Mouse (Mus musculus) kidney, adult 9 months (tissue): ENCODE measurements around the gene Tpt1.

Experiments used
- DNase-seq: peaks from one replicate; pipeline ENCODE4 v3.0.0; 2022

Tpt1 gene

GRCm38 (mm10) chr14:75844111-75844695 lies 690 bp upstream of the Tpt1 start:
- peak; percentile 53 for DNase-seq

- DNase-seq = peak; percentile 91
These were observed 814 bp downstream of the Tpt1 start for GRCm38 (mm10) chr14:75845698-75846115.

DNA sequence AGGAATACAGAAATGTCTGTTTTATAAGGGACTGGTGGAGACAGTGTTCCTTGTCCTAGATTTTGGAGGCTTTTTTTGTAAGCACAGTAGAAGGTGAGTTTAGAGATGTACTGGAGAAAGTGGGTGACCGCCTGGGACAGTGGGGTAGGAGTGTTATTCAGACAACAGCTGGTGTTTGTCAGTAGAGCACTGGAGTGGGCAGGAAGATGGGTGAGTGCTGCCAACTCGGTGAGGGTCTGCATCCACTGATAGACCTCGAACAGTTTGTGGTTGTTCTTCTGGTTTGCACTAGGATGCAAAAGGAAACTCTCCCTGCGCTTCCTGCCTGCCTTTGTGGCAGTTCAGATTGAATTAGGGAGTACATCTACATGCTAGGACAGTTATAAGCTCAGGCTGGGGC lies 2.8 kb downstream of the Tpt1 start:
- no peak for DNase-seq

- no peak for DNase-seq
These were observed 3.6 kb downstream of the Tpt1 start for GRCm38 (mm10) chr14:75848482-75848881.

GRCm38 (mm10) chr14:75849236-75849635 lies 4.3 kb downstream of the Tpt1 start:
- DNase-seq = no peak

DNA sequence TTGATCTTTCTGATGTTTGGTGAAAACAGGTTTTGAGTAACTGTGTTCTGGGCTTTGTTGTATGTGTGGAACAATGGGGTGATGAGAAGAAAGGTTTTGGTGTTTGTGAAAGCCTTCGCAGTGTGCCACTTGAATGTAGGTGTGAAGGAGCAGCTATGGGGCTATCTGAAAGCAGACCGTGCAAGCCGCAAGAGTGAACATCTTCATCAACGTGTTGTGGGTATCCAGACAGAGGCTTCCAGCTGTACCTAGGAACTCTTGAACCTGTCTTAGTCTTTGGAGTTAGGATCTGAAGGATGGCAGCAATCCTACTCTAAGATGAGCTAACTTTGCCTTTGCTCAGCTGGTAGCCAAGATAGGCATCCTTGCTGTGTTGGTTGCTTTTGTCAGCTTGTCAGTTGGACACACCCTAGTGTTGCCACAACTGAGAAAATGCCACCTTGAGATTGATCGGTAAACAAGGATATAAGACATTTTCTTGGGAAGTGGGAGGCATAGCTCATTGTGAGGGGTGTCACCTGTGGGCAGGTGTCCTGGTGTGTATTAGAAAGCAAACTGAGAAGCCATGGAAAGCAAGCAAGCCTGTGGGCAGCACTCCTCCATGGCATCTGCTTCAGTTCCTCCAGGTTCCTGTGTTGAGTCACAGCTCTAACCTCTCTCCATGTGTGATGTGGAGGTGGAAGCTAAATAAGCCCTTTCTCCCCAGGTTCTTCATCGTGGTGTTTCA lies 5.1 kb downstream of the Tpt1 start:
- DNase-seq = no peak

DNA sequence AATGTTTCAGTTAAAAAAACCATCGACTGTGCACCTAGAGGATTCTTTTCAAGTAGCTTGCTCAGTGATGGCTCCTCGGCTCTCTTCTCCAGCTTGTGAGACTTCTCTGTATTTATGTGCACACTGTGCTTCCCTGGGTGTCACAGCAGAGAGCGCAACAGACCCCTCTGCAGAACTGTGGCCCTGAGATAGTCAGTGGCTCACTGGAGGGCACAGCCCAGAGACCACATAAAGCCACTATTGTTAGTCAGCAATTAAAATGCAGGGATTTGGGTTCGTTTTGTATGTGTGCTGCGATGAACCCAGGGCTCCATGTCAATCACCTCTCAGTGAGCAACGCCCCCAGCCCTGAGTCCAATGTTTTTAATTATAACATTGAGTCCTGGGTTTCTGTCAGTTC lies 5.9 kb downstream of the Tpt1 start:
- no peak for DNase-seq

DNA sequence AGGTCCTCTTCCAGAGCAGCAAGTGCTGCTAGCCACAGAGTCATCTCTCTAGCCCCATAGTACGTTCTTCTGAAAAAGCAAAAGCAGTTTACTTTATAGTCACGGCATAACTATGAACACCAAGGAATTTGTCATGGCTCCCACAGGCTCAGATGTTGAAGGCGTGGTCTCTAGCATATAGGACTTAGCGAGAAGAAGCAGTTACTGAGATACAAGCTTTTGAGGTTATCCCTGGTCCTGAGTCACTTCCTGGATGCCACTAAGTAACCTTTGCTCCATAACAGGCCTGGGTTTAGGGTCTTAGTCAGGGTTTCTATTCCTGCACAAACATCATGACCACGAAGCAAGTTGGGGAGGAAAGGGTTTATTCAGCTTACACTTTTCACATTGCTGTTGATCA lies 7.1 kb downstream of the Tpt1 start:
- DNase-seq = no peak

DNA sequence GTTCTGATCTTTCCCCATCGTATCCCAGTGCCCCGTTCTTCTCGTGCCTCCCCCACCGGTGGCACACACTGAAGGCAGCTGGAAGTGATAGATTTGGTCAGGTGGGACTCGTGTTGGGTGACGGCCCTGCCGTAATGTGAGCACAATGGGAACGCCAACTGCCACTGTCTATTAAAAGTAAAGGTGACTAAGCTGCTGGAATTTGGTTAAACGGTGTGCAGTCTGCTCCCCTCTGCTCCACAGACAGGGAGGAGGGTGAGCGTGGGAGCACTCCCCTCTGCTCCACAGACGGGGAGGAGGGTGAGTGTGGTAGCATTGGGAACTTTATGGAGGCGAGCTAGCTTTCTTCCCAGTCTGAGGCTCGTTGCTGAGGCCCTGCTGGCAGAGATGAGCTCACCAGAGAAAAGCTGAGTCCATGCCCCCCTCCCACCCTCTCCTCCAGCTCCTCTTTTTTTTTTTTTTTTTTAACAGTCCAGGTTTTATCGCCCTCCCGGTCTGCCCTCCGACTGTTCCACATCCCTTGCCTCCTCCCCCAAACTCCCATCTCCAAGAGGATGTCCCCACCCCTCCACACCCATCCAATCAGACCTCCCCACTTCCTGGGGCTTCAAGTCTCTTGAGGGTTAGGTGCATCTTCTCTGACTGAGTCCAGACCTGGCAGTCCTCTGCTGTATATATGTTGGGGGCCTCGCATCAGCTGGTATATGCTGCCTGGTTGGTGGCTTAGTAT lies 10.5 kb downstream of the Tpt1 start:
- no peak for DNase-seq

- no peak for DNase-seq
These were observed 13.3 kb downstream of the Tpt1 start for GRCm38 (mm10) chr14:75858181-75858580.

GRCm38 (mm10) chr14:75859619-75860018 lies 14.7 kb downstream of the Tpt1 start:
- DNase-seq = no peak

GRCm38 (mm10) chr14:75862701-75863100 lies 17.8 kb downstream of the Tpt1 start:
- no peak for DNase-seq

GRCm38 (mm10) chr14:75863549-75864409 lies 18.9 kb downstream of the Tpt1 start:
- peak; percentile 92 for DNase-seq

DNA sequence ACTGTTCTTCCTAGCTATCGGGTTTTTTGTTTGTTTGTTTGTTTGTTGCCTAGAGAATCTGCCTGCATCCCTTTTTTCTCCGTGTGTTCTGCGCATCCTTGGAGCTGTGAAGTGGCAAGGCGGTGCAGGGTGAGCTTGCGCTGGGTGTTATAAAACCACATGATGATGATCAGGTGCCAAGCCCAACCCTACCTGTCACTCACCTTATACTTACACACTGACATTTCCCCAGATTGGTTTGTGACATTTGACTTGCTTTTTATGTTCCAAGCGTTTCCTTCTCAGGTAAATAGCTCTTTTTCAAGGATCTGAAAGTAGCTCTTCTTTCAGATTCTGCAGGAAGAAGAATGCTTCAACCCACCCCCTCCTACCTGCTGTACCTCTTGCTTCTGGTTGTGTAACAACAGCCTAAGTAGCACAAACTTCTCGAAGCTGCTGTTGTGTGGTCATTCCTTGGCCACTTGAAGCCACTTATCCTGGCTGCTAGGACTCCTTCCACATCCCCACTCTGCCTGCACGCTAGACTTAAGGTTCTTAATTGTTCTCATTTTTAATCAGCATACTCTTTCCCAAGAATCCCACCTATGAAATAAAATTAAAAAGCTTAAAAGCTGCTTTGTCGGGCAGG lies 21.9 kb downstream of the Tpt1 start:
- DNase-seq = no peak

- peak; percentile 62 for DNase-seq
These were observed 23.1 kb downstream of the Tpt1 start for GRCm38 (mm10) chr14:75868028-75868427.

- peak; percentile 74 for DNase-seq
These were observed 25.0 kb downstream of the Tpt1 start for GRCm38 (mm10) chr14:75869769-75870363.

- peak; percentile 69 for DNase-seq
These were observed 25.7 kb downstream of the Tpt1 start for GRCm38 (mm10) chr14:75870631-75871030.

- no peak for DNase-seq
These were observed 26.2 kb downstream of the Tpt1 start for GRCm38 (mm10) chr14:75871111-75871510.

GRCm38 (mm10) chr14:75871750-75872149 lies 26.9 kb downstream of the Tpt1 start:
- DNase-seq = no peak

- peak; percentile 72 for DNase-seq
These were observed 28.7 kb downstream of the Tpt1 start for GRCm38 (mm10) chr14:75873612-75874011.

DNA sequence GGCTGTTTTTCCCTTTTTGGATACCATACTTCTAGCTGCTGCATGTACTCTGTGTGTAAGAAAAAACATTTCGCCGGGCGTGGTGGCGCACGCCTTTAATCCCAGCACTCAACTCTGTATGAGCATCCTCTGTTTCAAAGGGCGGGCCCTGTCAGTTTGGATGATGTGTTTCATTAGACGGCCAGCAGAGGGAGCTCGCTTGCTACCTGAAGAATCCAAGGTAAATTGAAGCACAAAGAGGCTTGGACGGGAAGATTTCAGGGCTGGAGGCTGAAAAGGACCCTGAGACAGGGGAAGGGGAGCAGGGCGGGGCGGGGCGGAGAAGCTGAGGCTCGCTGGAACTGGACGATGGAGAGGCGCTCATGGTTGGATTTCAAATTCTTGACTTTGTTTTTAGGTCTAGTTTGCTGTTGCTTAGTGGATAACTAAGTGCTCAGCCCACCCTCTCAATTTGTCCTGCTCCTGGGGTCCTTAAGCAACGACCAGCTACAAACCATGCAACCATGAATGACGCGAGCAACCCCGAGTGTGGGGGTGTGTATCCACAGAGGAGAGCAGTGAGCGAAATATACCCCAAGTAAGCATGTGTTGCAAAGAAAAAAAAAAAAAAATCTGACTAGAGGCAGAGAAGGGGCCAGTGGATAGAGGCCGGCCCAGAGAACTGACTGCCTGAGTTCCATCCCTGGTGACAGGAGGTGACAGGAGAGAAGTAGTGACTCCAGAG lies 31.6 kb downstream of the Tpt1 start:
- DNase-seq = peak; percentile 84
